Mouse (Mus musculus) stomach, postnatal 0 days (tissue): ENCODE data around the gene Herpud2. TPM values are rescaled to one million over a fixed set of nuclear protein-coding genes. Genes with fewer than 3 reads are reported as not detected.

ENCODE experiments used
- ATAC-seq: fragments of 200-750 bp; cut with Nextera tagmentation; 2 replicates; pipeline ENCODE4 v1.8.0; 2017; ENCODE audit not compliant: low FRiP score, low TSS enrichment
- DNase-seq: peaks from one replicate; pipeline ENCODE4 v3.0.0-alpha.2; 2016; ENCODE audit warnings: low spot score
- H3K27ac ChIP-seq: fragments of 300-500 bp; sonication (generic); replicated peaks from 2 replicates; pipeline ENCODE4 v1.5.1; 2014; ENCODE audit warnings: mild to moderate bottlenecking, control low read depth
- H3K27me3 ChIP-seq: fragments of 300-500 bp; sonication (generic); 2 replicates; pipeline ENCODE4 v1.6.1; 2014; ENCODE audit warnings: low read length; ENCODE audit not compliant: control insufficient read depth, insufficient read depth
- H3K36me3 ChIP-seq: fragments of 300-500 bp; sonication (generic); 2 replicates; pipeline ENCODE4 v1.6.1; 2014; ENCODE audit warnings: low read length, mixed read lengths; ENCODE audit not compliant: control insufficient read depth, insufficient read depth
- H3K4me1 ChIP-seq: fragments of 300-500 bp; sonication (generic); replicated peaks from 2 replicates; pipeline ENCODE4 v1.6.1; 2014; ENCODE audit warnings: antibody characterized with exemption; ENCODE audit not compliant: control insufficient read depth, insufficient read depth
- H3K4me2 ChIP-seq: fragments of 300-500 bp; sonication (generic); replicated peaks from 2 replicates; pipeline ENCODE4 v1.6.1; 2014; ENCODE audit warnings: low read depth, mild to moderate bottlenecking, control low read depth, moderate library complexity
- H3K4me3 ChIP-seq: fragments of 300-500 bp; sonication (generic); 2 replicates; pipeline ENCODE4 v1.5.1; 2014; ENCODE audit warnings: low read depth, low read length, control low read depth
- H3K9ac ChIP-seq: fragments of 300-500 bp; sonication (generic); 2 replicates; pipeline ENCODE4 v1.6.1; 2014; ENCODE audit warnings: mild to moderate bottlenecking, low read length, control low read depth, mixed read lengths
- H3K9me3 ChIP-seq: fragments of 300-500 bp; sonication (generic); 2 replicates; pipeline ENCODE4 v1.6.1; 2016; ENCODE audit warnings: low read length; ENCODE audit not compliant: control insufficient read depth
- CTCF ChIP-seq: IDR thresholded peaks from 2 replicates; pipeline ENCODE4 v1.5.1; 2016; ENCODE audit warnings: antibody characterized with exemption, low read depth, mild to moderate bottlenecking, moderate library complexity
- EP300 ChIP-seq: optimal IDR thresholded peaks from 2 replicates; pipeline ENCODE3; 2016; ENCODE audit warnings: antibody characterized with exemption
- WGBS: fragments of 180-500 bp; shearing (Covaris S2); extraction: QIAGEN DNeasy Blood & Tissue Kit; methylation state at CpG from one replicate; pipeline ENCODE4 v1.1.7; 2014; 5-methylcytosine and 5-hydroxymethylcytosine counted together
- polyA plus RNA-seq: library from polyadenylated mRNA; unstranded; fragments of >200 nt; fragmentation: Nextera tagmentation; extraction: Ambion mirVana; gene quantifications from 2 replicates; pipeline ENCODE4 v1.2.1, GENCODE M21; 2015

Herpud2 gene
- polyA plus RNA-seq, 1 experiment from 2014 or later: 24.3 TPM

GRCm38 (mm10) chr9:25175039-25175442 lies 23.4 kb upstream of the Herpud2 start:
- H3K36me3 ChIP-seq: no peaks in the 10 kb centered on the region
- no peak overlapping the region for H3K9ac ChIP-seq
- DNase-seq: peak; percentile 27
- H3K4me1 ChIP-seq: peaks cover 5% of the 10 kb centered on the region; the same call in 1 of the 2 replicates
- 21% methylated on average over 5 of the region's 5 CpGs for WGBS
- ATAC-seq: no peak; the same call in 1 of the 2 replicates
- no peaks in the 10 kb centered on the region for H3K27me3 ChIP-seq
- no peaks in the 10 kb centered on the region for H3K9me3 ChIP-seq
- H3K4me3 ChIP-seq: no peak overlapping the region
- TF ChIP-seq EP300 (peak; percentile 26), CTCF (peak; percentile 31; the same call in 1 of the 2 replicates)
- H3K4me2 ChIP-seq: no peak overlapping the region; the same call in 1 of the 2 replicates
- peak overlapping the region; percentile 45 for H3K27ac ChIP-seq

GRCm38 (mm10) chr9:25174614-25175013 lies 23.0 kb upstream of the Herpud2 start:
- no peak for ATAC-seq
- Histone ChIP-seq H3K36me3 (no peaks in the 10 kb centered on the region), H3K27me3 (no peaks in the 10 kb centered on the region), H3K4me1 (peaks cover 5% of the 10 kb centered on the region; the same call in 1 of the 2 replicates), H3K9me3 (no peaks in the 10 kb centered on the region), H3K4me3 (no peak overlapping the region), H3K9ac (no peak overlapping the region), H3K4me2 (0 out of 2 replicates have a peak overlapping the region, but pooled peaks have one; percentile 6), H3K27ac (peak overlapping the region; percentile 45)
- DNase-seq: no peak
- TF ChIP-seq CTCF: no peak
- TF ChIP-seq EP300: no peak
- WGBS: 36% methylated on average over 5 of the region's 5 CpGs

GRCm38 (mm10) chr9:25173171-25173570 lies 21.6 kb upstream of the Herpud2 start:
- Histone ChIP-seq H3K9ac (no peak overlapping the region), H3K36me3 (no peaks in the 10 kb centered on the region), H3K4me1 (peaks cover 5% of the 10 kb centered on the region; the same call in 1 of the 2 replicates), H3K27ac (no peak overlapping the region), H3K4me3 (no peak overlapping the region), H3K27me3 (no peaks in the 10 kb centered on the region), H3K4me2 (no peak overlapping the region), H3K9me3 (no peaks in the 10 kb centered on the region)
- TF ChIP-seq CTCF (no peak), EP300 (no peak)
- peak; percentile 85 for ATAC-seq
- 34% methylated on average over 4 of the region's 4 CpGs for WGBS
- peak; percentile 75 for DNase-seq

GRCm38 (mm10) chr9:25169626-25170025 lies 18.0 kb upstream of the Herpud2 start:
- no peak overlapping the region for H3K4me3 ChIP-seq
- no peaks in the 10 kb centered on the region for H3K27me3 ChIP-seq
- no peak for DNase-seq
- H3K4me2 ChIP-seq: no peak overlapping the region
- no peak for ATAC-seq
- TF ChIP-seq EP300 (no peak), CTCF (peak; percentile 66)
- H3K27ac ChIP-seq: no peak overlapping the region
- no peaks in the 10 kb centered on the region for H3K9me3 ChIP-seq
- H3K9ac ChIP-seq: no peak overlapping the region
- no peaks in the 10 kb centered on the region for H3K36me3 ChIP-seq
- H3K4me1 ChIP-seq: no peaks in the 10 kb centered on the region; the same call in 1 of the 2 replicates

GRCm38 (mm10) chr9:25167458-25168084 lies 16.0 kb upstream of the Herpud2 start:
- no peak overlapping the region for H3K9ac ChIP-seq
- H3K27ac ChIP-seq: no peak overlapping the region
- 27% methylated on average over 6 of the region's 6 CpGs for WGBS
- H3K27me3 ChIP-seq: no peaks in the 10 kb centered on the region
- ATAC-seq: peak; percentile 82
- no peak overlapping the region for H3K4me2 ChIP-seq
- no peaks in the 10 kb centered on the region for H3K9me3 ChIP-seq
- no peaks in the 10 kb centered on the region for H3K4me1 ChIP-seq
- H3K36me3 ChIP-seq: no peaks in the 10 kb centered on the region
- TF ChIP-seq CTCF (peak; percentile 97), EP300 (no peak)
- no peak overlapping the region for H3K4me3 ChIP-seq
- DNase-seq: peak; percentile 86

GRCm38 (mm10) chr9:25158218-25158617 lies 6.6 kb upstream of the Herpud2 start:
- H3K36me3 ChIP-seq: no peaks in the 10 kb centered on the region
- no peak overlapping the region for H3K4me2 ChIP-seq
- no peaks in the 10 kb centered on the region for H3K27me3 ChIP-seq
- H3K9me3 ChIP-seq: no peaks in the 10 kb centered on the region
- no peak overlapping the region for H3K9ac ChIP-seq
- no peaks in the 10 kb centered on the region for H3K4me1 ChIP-seq
- ATAC-seq: peak; percentile 89
- 42% methylated on average over 4 of the region's 4 CpGs for WGBS
- H3K27ac ChIP-seq: no peak overlapping the region
- no peak for TF ChIP-seq CTCF
- TF ChIP-seq EP300: no peak
- H3K4me3 ChIP-seq: no peak overlapping the region
- DNase-seq: no peak
